9 mouse cellular contexts compared by ENCODE assay signal in the genomic region with DNA sequence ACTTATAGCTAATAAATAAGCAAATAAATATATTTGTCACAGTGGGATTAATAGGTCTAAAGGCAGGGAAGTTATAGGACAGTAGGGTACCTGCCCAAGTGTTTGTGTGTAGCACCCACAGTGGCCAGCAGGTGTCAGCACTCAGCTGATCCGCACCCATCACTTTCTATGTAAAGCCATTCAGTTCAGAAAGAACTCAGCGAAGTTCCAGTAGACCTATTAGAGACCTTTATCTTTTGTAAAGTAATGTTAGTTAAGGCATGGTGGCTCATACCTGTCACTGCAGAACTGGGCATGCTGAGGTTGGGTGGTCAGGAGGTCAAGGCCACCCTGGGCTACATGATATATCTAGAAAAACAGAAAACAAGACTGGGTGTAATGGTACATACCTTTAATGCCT. TPM values are rescaled to one million over a fixed set of nuclear protein-coding genes. Genes with fewer than 3 reads are reported as not detected.
DNase-seq lines count a peak whose midpoint lies in the region; ATAC-seq and TF ChIP-seq lines count a peak whose summit lies in the region.
"Had no signal": no experiment of that assay in that cellular context is flagged by ENCODE, and none has a peak within 500 bp of the region (broad histone marks: within the 10 kb centered on the region; RNA-seq: fewer than 3 reads in every experiment).

No protein-coding gene starts in this region.

- no peak overlapping the region for H3K9ac ChIP-seq in kidney, postnatal 0 days (ENCODE audit: low read depth, low read length)
- H3K9ac ChIP-seq in lung, embryonic 14.5 days, result no peak overlapping the region
- H3K9ac ChIP-seq: heart, embryonic 13.5 days had no signal

- ATAC-seq in common myeloid progenitor, adult 5-6 weeks (replicated peaks; ENCODE audit: low read depth, poor library complexity, severe bottlenecking), result peak; percentile 59
- peak; percentile 83 for ATAC-seq in granulocyte monocyte progenitor cell, adult 5-6 weeks (replicated peaks; ENCODE audit: poor library complexity, severe bottlenecking)
- 0 out of 2 replicates have a peak, but pooled peaks have one; percentile 42 for ATAC-seq in kidney, postnatal 0 days (replicated peaks; ENCODE audit: low FRiP score, low read depth)
- ATAC-seq in lung, embryonic 14.5 days (ENCODE audit: insufficient read depth), result peak; percentile 62; the same call in 1 of the 2 replicates

- H3K27ac ChIP-seq in kidney, postnatal 0 days, result no peak overlapping the region
- H3K27ac ChIP-seq in lung, embryonic 14.5 days (ENCODE audit: low read depth), result no peak overlapping the region
- H3K27ac ChIP-seq: heart, embryonic 13.5 days had no signal

- H3K4me3 ChIP-seq in kidney, postnatal 0 days (replicated peaks; ENCODE audit: low read depth, low read length), result no peak overlapping the region
- H3K4me3 ChIP-seq in lung, embryonic 14.5 days (ENCODE audit: low read depth, low read length), result no peak overlapping the region
- H3K4me3 ChIP-seq: heart, embryonic 13.5 days had no signal

- DNase-seq in CD4-positive helper T cell, adult 2 months (ENCODE audit: low read depth, low spot score), result peak; percentile 67
- DNase-seq in R1 (ENCODE audit: low read depth, low spot score), result peak; percentile 56
- peak; percentile 83 for DNase-seq in kidney, postnatal 0 days (ENCODE audit: low spot score)
- peak; percentile 84 for DNase-seq in lung, embryonic 14.5 days
- peak; percentile 55 for DNase-seq in ovary, postnatal 14 days (ENCODE audit: low spot score)
- peak; percentile 86 for DNase-seq in thymus, postnatal 4 days

- TF ChIP-seq CTCF in kidney, postnatal 0 days (IDR thresholded peaks at IDR 0.05; ENCODE audit: low read depth), result peak; percentile 93
- peak; percentile 89 for TF ChIP-seq CTCF in lung, embryonic 14.5 days (IDR thresholded peaks at IDR 0.05; ENCODE audit: low read depth)

- no peak overlapping the region for H3K4me2 ChIP-seq in kidney, postnatal 0 days (ENCODE audit: low read length)
- no peak overlapping the region for H3K4me2 ChIP-seq in lung, embryonic 14.5 days
- H3K4me2 ChIP-seq: heart, embryonic 13.5 days had no signal

- no peaks in the 10 kb centered on the region for H3K9me3 ChIP-seq in kidney, postnatal 0 days (replicated peaks; ENCODE audit: low read length)
- no peaks in the 10 kb centered on the region for H3K9me3 ChIP-seq in lung, embryonic 14.5 days (ENCODE audit: low read depth, low read length)
- H3K9me3 ChIP-seq: heart, embryonic 13.5 days had no signal

- no peaks in the 10 kb centered on the region for H3K4me1 ChIP-seq in kidney, postnatal 0 days (replicated peaks; ENCODE audit: insufficient read depth, low read length)
- H3K4me1 ChIP-seq in lung, embryonic 14.5 days (ENCODE audit: insufficient read depth), result no peaks in the 10 kb centered on the region
- H3K4me1 ChIP-seq: heart, embryonic 13.5 days had no signal

- H3K27me3 ChIP-seq in kidney, postnatal 0 days (ENCODE audit: insufficient read depth, low read length), result no peaks in the 10 kb centered on the region
- no peaks in the 10 kb centered on the region for H3K27me3 ChIP-seq in lung, embryonic 14.5 days (ENCODE audit: insufficient read depth, low read length)

- no peaks in the 10 kb centered on the region for H3K36me3 ChIP-seq in kidney, postnatal 0 days (ENCODE audit: insufficient read depth, low read length)
- no peaks in the 10 kb centered on the region for H3K36me3 ChIP-seq in lung, embryonic 14.5 days (ENCODE audit: insufficient read depth)
- H3K36me3 ChIP-seq: heart, embryonic 13.5 days had no signal

- 12% methylated on average over 2 of the region's 2 CpGs for WGBS in kidney, postnatal 0 days
- 8% methylated on average over 2 of the region's 2 CpGs for WGBS in lung, embryonic 14.5 days

RNA-seq across cellular contexts. Expression of gene Pga5, which starts 12.4 kb away (rescaled TPM):
- not detected in 2 replicates for total RNA-seq in common myeloid progenitor, adult 5-6 weeks (2017)
- not detected in 2 replicates for total RNA-seq in granulocyte monocyte progenitor cell, adult 5-6 weeks (2014; fragmentation: Nextera tagmentation)
- not detected in 2 replicates for total RNA-seq in granulocyte monocyte progenitor cell, adult 5-6 weeks (2017)
- 0.43 and 0.70 TPM in 2 replicates for polyA plus RNA-seq in kidney, postnatal 0 days (2015; fragmentation: Nextera tagmentation; extraction: Ambion mirVana)
- not detected in 2 replicates for polyA plus RNA-seq in lung, embryonic 14.5 days (2014; fragmentation: Nextera tagmentation; extraction: Ambion mirVana)
- polyA plus RNA-seq: heart, embryonic 13.5 days had no signal

RNA-seq across cellular contexts. Expression of gene Vps37c, which starts 23.0 kb away (rescaled TPM):
- total RNA-seq in common myeloid progenitor, adult 5-6 weeks (2017), result 6.5 and 11.5 TPM in 2 replicates
- total RNA-seq in granulocyte monocyte progenitor cell, adult 5-6 weeks (2014; fragmentation: Nextera tagmentation), result 21.1 and 23.8 TPM in 2 replicates
- 15.3 and 20.0 TPM in 2 replicates for total RNA-seq in granulocyte monocyte progenitor cell, adult 5-6 weeks (2017)
- polyA plus RNA-seq in kidney, postnatal 0 days (2015; fragmentation: Nextera tagmentation; extraction: Ambion mirVana), result 32.1 and 35.5 TPM in 2 replicates
- 30.3 and 33.1 TPM in 2 replicates for polyA plus RNA-seq in lung, embryonic 14.5 days (2014; fragmentation: Nextera tagmentation; extraction: Ambion mirVana)

RNA-seq across cellular contexts. Expression of gene Vwce, which starts 31.5 kb away (rescaled TPM):
- not detected in 2 replicates for total RNA-seq in common myeloid progenitor, adult 5-6 weeks (2017)
- not detected in 2 replicates for total RNA-seq in granulocyte monocyte progenitor cell, adult 5-6 weeks (2014; fragmentation: Nextera tagmentation)
- total RNA-seq in granulocyte monocyte progenitor cell, adult 5-6 weeks (2017), result 1.1 TPM in 1 of 2 replicates, not detected in the other
- polyA plus RNA-seq in kidney, postnatal 0 days (2015; fragmentation: Nextera tagmentation; extraction: Ambion mirVana), result 2.7 and 3.0 TPM in 2 replicates
- polyA plus RNA-seq in lung, embryonic 14.5 days (2014; fragmentation: Nextera tagmentation; extraction: Ambion mirVana), result 0.65 and 1.3 TPM in 2 replicates
